Mouse (Mus musculus) urinary bladder, adult 2 months (tissue): ENCODE data around the gene Klhdc1. TPM values are rescaled to one million over a fixed set of nuclear protein-coding genes. Genes with fewer than 3 reads are reported as not detected.

Experiments used
- DNase-seq: peaks from one replicate; pipeline ENCODE4 v3.0.0; 2022; ENCODE audit warnings: low spot score
- polyA plus RNA-seq: library from polyadenylated mRNA; depleted of rRNA; stranded (reverse); fragments of >200 nt; gene quantifications from 2 replicates; pipeline ENCODE4 v1.2.3, GENCODE M21; 2012; rRNA removed

Klhdc1 gene
- polyA plus RNA-seq, 1 experiment, result 14.8 TPM

- DNase-seq, result peak; percentile 81
Measured at GRCm38 (mm10) chr12:69296511-69297410, 55.8 kb downstream of the Klhdc1 start, which contains the start of gene Klhdc2. TSS of gene Klhdc2 (plus strand) at chr12:69296681.

GRCm38 (mm10) chr12:69297411-69298150 lies 56.6 kb downstream of the Klhdc1 start:
- DNase-seq, result no peak

- DNase-seq, result no peak
Measured at GRCm38 (mm10) chr12:69298281-69298680, 57.3 kb downstream of the Klhdc1 start.

- no peak for DNase-seq
Measured at GRCm38 (mm10) chr12:69299231-69299630, 58.3 kb downstream of the Klhdc1 start.

- no peak for DNase-seq
Measured at GRCm38 (mm10) chr12:69299831-69300230, 58.9 kb downstream of the Klhdc1 start.

- no peak for DNase-seq
Measured at GRCm38 (mm10) chr12:69300391-69300790, 59.4 kb downstream of the Klhdc1 start.

- no peak for DNase-seq
Measured at GRCm38 (mm10) chr12:69302171-69302570, 61.2 kb downstream of the Klhdc1 start.

- DNase-seq, result no peak
Measured at GRCm38 (mm10) chr12:69304051-69304450, 63.1 kb downstream of the Klhdc1 start.

- DNase-seq, result no peak
Measured at GRCm38 (mm10) chr12:69306333-69306732, 65.4 kb downstream of the Klhdc1 start.

- DNase-seq, result no peak
Measured at GRCm38 (mm10) chr12:69309659-69310058, 68.7 kb downstream of the Klhdc1 start.

GRCm38 (mm10) chr12:69318431-69318830 lies 77.5 kb downstream of the Klhdc1 start:
- DNase-seq, result no peak

- no peak for DNase-seq
Measured at GRCm38 (mm10) chr12:69331187-69331586, 90.2 kb downstream of the Klhdc1 start.

- no peak for DNase-seq
Measured at GRCm38 (mm10) chr12:69332147-69332546, 91.2 kb downstream of the Klhdc1 start.

- DNase-seq, result no peak
Measured at GRCm38 (mm10) chr12:69333547-69333946, 92.6 kb downstream of the Klhdc1 start.

Other genes starting within 250 kb of the Klhdc1 start
- 1,965 and 3,164 TPM in 2 replicates for gene Rps29, start 82.0 kb upstream of the Klhdc1 start, polyA plus RNA-seq
- gene Lrr1, start 72.4 kb upstream of the Klhdc1 start, polyA plus RNA-seq, result 0.10 and 0.39 TPM in 2 replicates
- 607 and 659 TPM in 2 replicates for gene Rpl36al, start 57.1 kb upstream of the Klhdc1 start, polyA plus RNA-seq
- 27.3 and 27.4 TPM in 2 replicates for gene Mgat2, start 57.0 kb upstream of the Klhdc1 start, polyA plus RNA-seq
- 1.3 and 2.1 TPM in 2 replicates for gene Gm49383, start 44.1 kb upstream of the Klhdc1 start, polyA plus RNA-seq
- 2.8 TPM in 2 replicates for gene Dnaaf2, start 42.7 kb upstream of the Klhdc1 start, polyA plus RNA-seq
- 3.6 and 4.1 TPM in 2 replicates for gene Gm49384, start 36.9 kb upstream of the Klhdc1 start, polyA plus RNA-seq
- 3.2 and 6.5 TPM in 2 replicates for gene Pole2, start 13.0 kb upstream of the Klhdc1 start, polyA plus RNA-seq
- 52.8 and 61.7 TPM in 2 replicates for gene Klhdc2, start 55.5 kb downstream of the Klhdc1 start, polyA plus RNA-seq
- gene Nemf, start 116.0 kb downstream of the Klhdc1 start, polyA plus RNA-seq, result 28.8 and 32.1 TPM in 2 replicates
- 73.3 and 73.5 TPM in 2 replicates for gene Arf6, start 131.0 kb downstream of the Klhdc1 start, polyA plus RNA-seq
- 0.69 TPM in 2 replicates for gene Gm9887, start 131.3 kb downstream of the Klhdc1 start, polyA plus RNA-seq